Mouse (Mus musculus) forebrain, embryonic 15.5 days (tissue): Measurements from ENCODE around the gene Gm37240. TPM values are rescaled to one million over a fixed set of nuclear protein-coding genes. Genes with fewer than 3 reads are reported as not detected.
A peak's percentile ranks its signal among the peaks of the same experiment; 100 is the strongest.

Source experiments
- ATAC-seq: fragments of 200-750 bp; cut with Nextera tagmentation; replicated peaks from 2 replicates; pipeline ENCODE4 v1.8.0; 2017; ENCODE audit warnings: mild to moderate bottlenecking, moderate TSS enrichment, moderate library complexity
- H3K27ac ChIP-seq: fragments of 300-500 bp; sonication (generic); replicated peaks from 2 replicates; pipeline ENCODE4 v1.5.1; 2015; ENCODE audit warnings: mild to moderate bottlenecking, inconsistent platforms
- H3K27me3 ChIP-seq: fragments of 300-500 bp; sonication (generic); 2 replicates; pipeline ENCODE4 v1.6.1; 2015; ENCODE audit warnings: inconsistent platforms
- H3K36me3 ChIP-seq: fragments of 300-500 bp; sonication (generic); 2 replicates; pipeline ENCODE4 v1.6.1; 2015; ENCODE audit warnings: mild to moderate bottlenecking, inconsistent platforms
- H3K4me1 ChIP-seq: fragments of 300-500 bp; sonication (generic); 2 replicates; pipeline ENCODE4 v1.6.1; 2015; ENCODE audit warnings: inconsistent platforms
- H3K4me2 ChIP-seq: fragments of 300-500 bp; sonication (generic); replicated peaks from 2 replicates; pipeline ENCODE4 v1.6.1; 2015; ENCODE audit warnings: mild to moderate bottlenecking, inconsistent platforms
- H3K4me3 ChIP-seq: fragments of 300-500 bp; sonication (generic); 2 replicates; pipeline ENCODE4 v1.5.1; 2015; ENCODE audit warnings: mild to moderate bottlenecking, inconsistent platforms
- H3K9ac ChIP-seq: fragments of 300-500 bp; sonication (generic); replicated peaks from 2 replicates; pipeline ENCODE4 v1.6.1; 2015; ENCODE audit warnings: mild to moderate bottlenecking, inconsistent platforms
- H3K9me3 ChIP-seq: fragments of 300-500 bp; sonication (generic); 2 replicates; pipeline ENCODE4 v1.6.1; 2016; ENCODE audit warnings: inconsistent platforms
- WGBS: fragments of 180-500 bp; shearing (Covaris S2); methylation state at CpG from one replicate; pipeline ENCODE4 v1.1.7; 2015; ENCODE audit warnings: mixed read lengths; 5-methylcytosine and 5-hydroxymethylcytosine counted together
- polyA plus RNA-seq: library from polyadenylated mRNA; unstranded; fragments of >200 nt; fragmentation: Nextera tagmentation; extraction: Ambion mirVana; gene quantifications from 2 replicates; pipeline ENCODE4 v1.2.1, GENCODE M21; 2015

The Gm37240 gene
- polyA plus RNA-seq, 1 experiment from 2014 or later: 2.2 TPM

DNA sequence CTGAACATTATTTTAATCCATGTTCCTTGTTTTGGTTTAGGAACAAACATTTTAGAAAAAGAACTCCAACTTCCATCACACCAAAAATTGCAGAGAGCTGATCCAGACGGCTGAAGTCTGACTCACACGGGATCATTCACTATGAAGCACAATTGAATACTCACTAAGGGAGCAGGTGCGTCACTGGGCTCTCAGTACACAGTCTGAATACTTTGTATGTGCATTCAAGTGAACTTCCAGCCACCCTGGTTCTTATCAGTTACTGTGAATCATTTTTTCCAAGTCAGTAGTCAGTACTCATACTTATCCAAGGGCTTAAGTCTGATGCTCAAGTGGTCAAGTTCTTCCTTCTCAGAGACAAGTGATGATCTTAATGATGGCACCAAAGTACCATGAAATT lies 530.9 kb downstream of the Gm37240 start:
- Histone ChIP-seq H3K27me3 (no peaks in the 10 kb centered on the region), H3K36me3 (no peaks in the 10 kb centered on the region), H3K4me3 (no peak overlapping the region), H3K9ac (no peak overlapping the region), H3K27ac (no peak overlapping the region), H3K4me2 (no peak overlapping the region), H3K4me1 (no peaks in the 10 kb centered on the region), H3K9me3 (no peaks in the 10 kb centered on the region)
- no peak for ATAC-seq
- 77% methylated on average over 3 of the region's 3 CpGs for WGBS

DNA sequence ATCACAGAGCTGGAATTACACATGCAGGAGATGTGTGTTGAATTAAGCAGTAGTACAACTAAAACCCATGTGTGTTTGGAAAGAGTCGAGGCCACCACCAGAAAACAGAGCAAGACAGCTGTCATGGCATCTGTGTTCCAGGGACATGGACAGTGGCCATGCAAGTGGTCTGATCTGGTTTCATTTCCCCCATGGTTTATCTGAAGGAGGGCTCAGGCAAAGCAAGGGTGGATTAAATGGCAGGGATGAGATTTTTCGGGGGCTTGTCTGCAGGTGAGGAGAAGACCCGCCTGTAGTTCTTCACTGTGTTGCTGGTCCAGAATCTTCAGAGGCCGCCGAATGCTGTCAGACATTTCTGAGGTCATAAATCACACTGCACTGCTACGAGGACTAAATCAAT lies 539.3 kb downstream of the Gm37240 start:
- H3K27ac ChIP-seq: no peak overlapping the region
- 89% methylated on average over 6 of the region's 6 CpGs for WGBS
- no peaks in the 10 kb centered on the region for H3K27me3 ChIP-seq
- no peak overlapping the region for H3K4me2 ChIP-seq
- H3K9ac ChIP-seq: no peak overlapping the region
- H3K9me3 ChIP-seq: no peaks in the 10 kb centered on the region
- H3K4me1 ChIP-seq: no peaks in the 10 kb centered on the region
- H3K4me3 ChIP-seq: no peak overlapping the region
- H3K36me3 ChIP-seq: no peaks in the 10 kb centered on the region
- ATAC-seq: no peak

DNA sequence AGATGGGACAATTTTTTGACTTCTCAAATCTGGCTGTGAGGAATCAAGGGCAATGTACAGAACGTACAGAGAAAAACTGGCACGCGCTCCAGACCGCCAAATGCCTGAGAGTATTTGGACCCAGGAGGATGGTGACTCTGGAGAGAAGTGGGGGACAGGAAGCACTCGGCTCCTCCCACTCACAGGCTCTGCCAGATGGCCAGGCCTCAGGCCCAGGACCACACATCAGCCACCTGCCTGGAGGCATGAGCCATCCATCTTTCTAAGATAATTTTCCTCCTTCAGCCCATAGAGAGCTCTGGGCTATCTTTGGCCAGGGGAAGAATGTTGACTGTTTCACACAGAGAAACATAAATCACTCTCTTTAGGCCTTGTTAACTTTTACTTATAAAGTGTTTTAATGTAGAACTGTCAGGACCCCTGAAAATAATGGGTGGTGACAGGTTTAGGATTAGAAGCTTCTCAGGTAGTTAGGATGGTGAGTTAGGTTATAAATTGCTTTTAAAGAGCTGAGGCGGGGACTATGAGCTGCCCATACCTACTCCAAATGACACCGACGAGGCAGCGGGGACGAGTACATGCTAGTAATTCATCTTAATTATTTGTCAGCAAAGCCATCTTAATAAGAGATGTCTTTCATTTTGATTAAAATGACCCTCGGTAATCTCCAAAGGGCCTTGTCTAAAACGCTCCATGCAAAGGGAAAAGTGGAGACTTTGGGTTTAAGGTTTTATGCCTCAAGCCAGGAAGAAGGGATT lies 546.0 kb downstream of the Gm37240 start:
- ATAC-seq: no peak
- Histone ChIP-seq H3K27me3 (no peaks in the 10 kb centered on the region), H3K4me3 (no peak overlapping the region), H3K4me2 (no peak overlapping the region), H3K9ac (no peak overlapping the region), H3K9me3 (no peaks in the 10 kb centered on the region), H3K4me1 (peaks cover 19% of the 10 kb centered on the region), H3K36me3 (no peaks in the 10 kb centered on the region), H3K27ac (no peak overlapping the region)
- WGBS: 89% methylated on average over 12 of the region's 12 CpGs

- no peak for ATAC-seq
- H3K4me2 ChIP-seq: no peak overlapping the region
- peaks cover 19% of the 10 kb centered on the region for H3K4me1 ChIP-seq
- no peak overlapping the region for H3K27ac ChIP-seq
- H3K9me3 ChIP-seq: no peaks in the 10 kb centered on the region
- H3K9ac ChIP-seq: no peak overlapping the region
- no peaks in the 10 kb centered on the region for H3K36me3 ChIP-seq
- no peak overlapping the region for H3K4me3 ChIP-seq
- 78% methylated on average over 3 of the region's 3 CpGs for WGBS
- H3K27me3 ChIP-seq: no peaks in the 10 kb centered on the region
These were observed 546.8 kb downstream of the Gm37240 start for GRCm38 (mm10) chr3:85340491-85340890.

DNA sequence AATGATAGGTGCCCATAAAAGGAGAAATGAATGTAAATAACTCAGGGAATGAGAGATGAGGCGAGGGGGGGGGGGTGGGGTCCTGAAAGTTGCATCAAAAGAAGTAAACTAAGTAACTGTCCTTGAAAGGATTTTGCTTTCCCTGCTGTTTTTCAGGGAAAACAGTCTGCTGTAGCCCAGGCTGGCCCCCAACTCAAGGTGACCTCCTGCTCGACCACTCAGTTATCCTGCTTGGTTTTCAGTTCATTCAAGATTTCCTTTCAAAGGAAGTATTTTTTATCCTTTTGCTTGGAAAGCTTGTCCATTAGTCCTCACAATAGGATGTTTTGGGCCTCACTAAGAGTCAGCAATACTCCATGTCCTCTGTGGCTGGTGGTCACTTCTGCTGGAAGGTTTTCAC lies 547.4 kb downstream of the Gm37240 start:
- no peaks in the 10 kb centered on the region for H3K9me3 ChIP-seq
- peaks cover 19% of the 10 kb centered on the region for H3K4me1 ChIP-seq
- H3K27me3 ChIP-seq: no peaks in the 10 kb centered on the region
- WGBS: 68% methylated on average over 2 of the region's 2 CpGs
- H3K4me2 ChIP-seq: no peak overlapping the region
- no peak for ATAC-seq
- no peak overlapping the region for H3K9ac ChIP-seq
- H3K36me3 ChIP-seq: no peaks in the 10 kb centered on the region
- no peak overlapping the region for H3K4me3 ChIP-seq
- peak overlapping the region; percentile 54; the same call in 1 of the 2 replicates for H3K27ac ChIP-seq

DNA sequence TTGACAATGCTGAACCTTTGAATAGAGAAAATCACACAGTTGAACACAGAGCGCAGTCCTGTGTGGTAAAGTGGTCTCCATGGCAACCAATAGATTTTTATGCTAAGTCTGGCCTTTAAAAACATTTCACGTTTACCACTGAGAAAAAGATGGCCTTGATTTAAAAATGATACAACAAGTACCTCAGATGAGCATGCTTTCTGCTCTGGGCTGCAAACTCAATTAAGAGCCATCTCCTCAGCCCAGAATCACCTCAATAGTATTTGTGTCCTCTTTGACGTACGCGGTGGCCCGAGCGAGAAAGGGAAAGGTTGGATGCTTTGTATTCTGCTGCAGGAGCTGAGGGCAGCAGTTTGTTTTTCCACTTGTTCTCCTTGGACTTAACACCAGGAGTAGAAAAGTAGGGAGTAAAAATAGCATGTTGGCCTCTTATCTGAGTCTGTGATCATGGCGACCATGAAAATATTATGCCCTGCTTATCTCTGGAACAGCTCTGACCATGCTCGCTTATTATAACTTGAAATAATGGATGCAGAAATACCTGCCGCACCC lies 548.0 kb downstream of the Gm37240 start:
- peaks cover 19% of the 10 kb centered on the region for H3K4me1 ChIP-seq
- peak overlapping the region; percentile 54; the same call in 1 of the 2 replicates for H3K27ac ChIP-seq
- H3K4me3 ChIP-seq: no peak overlapping the region
- H3K4me2 ChIP-seq: no peak overlapping the region
- H3K27me3 ChIP-seq: no peaks in the 10 kb centered on the region
- no peaks in the 10 kb centered on the region for H3K9me3 ChIP-seq
- H3K36me3 ChIP-seq: no peaks in the 10 kb centered on the region
- 44% methylated on average over 10 of the region's 10 CpGs for WGBS
- no peak overlapping the region for H3K9ac ChIP-seq
- ATAC-seq: peak; percentile 80

GRCm38 (mm10) chr3:85338755-85339095 lies 548.6 kb downstream of the Gm37240 start:
- Histone ChIP-seq H3K36me3 (no peaks in the 10 kb centered on the region), H3K9me3 (no peaks in the 10 kb centered on the region), H3K27me3 (no peaks in the 10 kb centered on the region), H3K4me2 (no peak overlapping the region), H3K4me1 (peaks cover 19% of the 10 kb centered on the region), H3K9ac (no peak overlapping the region), H3K4me3 (no peak overlapping the region), H3K27ac (0 out of 2 replicates have a peak overlapping the region, but pooled peaks have one; percentile 11)
- ATAC-seq: peak; percentile 62
- WGBS: 25% methylated on average over 3 of the region's 3 CpGs

- no peaks in the 10 kb centered on the region for H3K9me3 ChIP-seq
- peak; percentile 64 for ATAC-seq
These were observed 549.2 kb downstream of the Gm37240 start for GRCm38 (mm10) chr3:85337881-85338754.

DNA sequence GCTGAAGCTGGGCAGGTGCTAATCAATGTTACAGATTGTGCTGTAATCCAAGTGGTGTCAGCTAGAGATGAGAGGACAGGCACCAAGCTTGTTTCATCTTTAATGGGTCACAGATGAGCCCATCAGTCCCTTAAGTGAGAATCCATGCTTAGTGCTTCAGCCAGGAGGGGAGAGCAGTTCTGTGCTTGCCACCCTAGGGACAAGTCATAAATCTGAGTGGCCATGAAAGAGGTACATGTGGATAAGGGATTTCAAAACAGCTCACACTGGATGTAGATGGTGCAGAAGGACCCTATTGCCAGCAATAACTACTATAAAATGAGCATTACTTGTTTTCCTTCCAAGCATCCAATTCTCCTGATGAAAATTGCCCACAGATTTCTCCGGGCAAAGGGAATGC lies 551.8 kb downstream of the Gm37240 start:
- no peak overlapping the region for H3K4me2 ChIP-seq
- ATAC-seq: no peak
- no peak overlapping the region for H3K4me3 ChIP-seq
- no peaks in the 10 kb centered on the region for H3K36me3 ChIP-seq
- H3K9me3 ChIP-seq: no peaks in the 10 kb centered on the region
- H3K27me3 ChIP-seq: no peaks in the 10 kb centered on the region
- H3K4me1 ChIP-seq: peaks cover 19% of the 10 kb centered on the region
- no peak overlapping the region for H3K9ac ChIP-seq
- H3K27ac ChIP-seq: no peak overlapping the region
- 50% methylated on average over 1 of the region's 1 CpGs for WGBS

More at GRCm38 (mm10) chr3:85337881-85338754, 549.2 kb downstream of the Gm37240 start:
- Histone ChIP-seq H3K27ac (0 out of 2 replicates have a peak overlapping the region, but pooled peaks have one; percentile 11), H3K4me3 (no peak overlapping the region), H3K9ac (no peak overlapping the region), H3K4me2 (no peak overlapping the region), H3K27me3 (no peaks in the 10 kb centered on the region), H3K4me1 (peaks cover 19% of the 10 kb centered on the region), H3K36me3 (no peaks in the 10 kb centered on the region)
- WGBS: 25% methylated on average over 7 of the region's 7 CpGs

DNA sequence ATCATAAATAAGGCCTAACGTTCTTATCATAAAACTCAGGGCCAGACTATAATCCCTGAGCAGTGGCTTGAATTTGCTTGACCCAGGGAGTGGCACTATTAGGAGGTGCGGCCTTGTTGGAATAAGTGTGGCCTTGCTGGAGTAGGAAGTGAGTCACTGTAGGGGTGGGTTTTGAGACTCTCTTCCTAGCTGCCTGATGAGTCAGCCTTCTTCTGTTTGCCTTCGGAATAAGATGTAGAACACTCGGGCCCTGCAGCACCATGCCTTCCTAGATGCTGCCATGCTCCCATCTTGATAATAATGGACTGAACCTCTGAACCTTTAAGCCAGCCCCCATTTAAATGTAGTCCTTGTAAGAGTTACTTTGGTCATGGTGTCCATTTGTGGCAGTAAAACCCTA lies 555.0 kb downstream of the Gm37240 start:
- 93% methylated on average over 4 of the region's 4 CpGs for WGBS

DNA sequence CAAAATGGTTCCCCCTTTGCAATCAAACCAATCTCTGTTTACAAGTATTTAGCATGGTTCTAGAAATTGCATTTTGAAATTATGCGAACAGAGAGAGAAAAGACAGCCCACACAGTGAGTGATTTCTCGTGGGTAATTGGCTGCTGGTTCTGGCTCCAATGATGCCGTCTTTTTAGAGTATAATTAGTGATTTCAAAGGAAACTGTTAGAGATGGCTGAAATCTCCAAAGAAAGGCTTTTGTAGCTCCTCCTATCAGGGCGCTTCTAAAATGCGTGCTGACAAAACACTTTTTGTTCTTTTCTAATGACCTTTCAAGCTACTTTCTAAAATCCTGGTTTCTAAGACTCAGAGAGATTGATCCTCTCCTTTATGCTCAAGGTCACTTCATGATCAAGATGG lies 569.1 kb downstream of the Gm37240 start:
- Histone ChIP-seq H3K36me3 (no peaks in the 10 kb centered on the region), H3K27me3 (no peaks in the 10 kb centered on the region), H3K4me1 (peaks cover 5% of the 10 kb centered on the region; the same call in 1 of the 2 replicates), H3K4me2 (no peak overlapping the region), H3K9ac (no peak overlapping the region), H3K27ac (no peak overlapping the region), H3K9me3 (no peaks in the 10 kb centered on the region), H3K4me3 (no peak overlapping the region)
- ATAC-seq: peak; percentile 32; the same call in 1 of the 2 replicates
- 9% methylated on average over 5 of the region's 5 CpGs for WGBS

More for the DNA sequence above, 555.0 kb downstream of the Gm37240 start:
- Histone ChIP-seq H3K36me3 (no peaks in the 10 kb centered on the region), H3K4me1 (no peaks in the 10 kb centered on the region), H3K4me3 (no peak overlapping the region), H3K27me3 (no peaks in the 10 kb centered on the region), H3K9me3 (no peaks in the 10 kb centered on the region), H3K4me2 (no peak overlapping the region), H3K9ac (no peak overlapping the region), H3K27ac (no peak overlapping the region)
- no peak for ATAC-seq

GRCm38 (mm10) chr3:85317306-85317705 lies 570.0 kb downstream of the Gm37240 start:
- ATAC-seq: no peak
- no peak overlapping the region for H3K27ac ChIP-seq
- no peak overlapping the region for H3K4me3 ChIP-seq
- no peak overlapping the region for H3K4me2 ChIP-seq
- no peaks in the 10 kb centered on the region for H3K36me3 ChIP-seq
- no peak overlapping the region for H3K9ac ChIP-seq
- no peaks in the 10 kb centered on the region for H3K9me3 ChIP-seq
- 94% methylated on average over 4 of the region's 4 CpGs for WGBS
- peaks cover 5% of the 10 kb centered on the region; the same call in 1 of the 2 replicates for H3K4me1 ChIP-seq
- no peaks in the 10 kb centered on the region for H3K27me3 ChIP-seq
